Mouse (Mus musculus): ENCODE data around the gene Zbtb1. TPM values are rescaled to one million over a fixed set of nuclear protein-coding genes. Genes with fewer than 3 reads are reported as not detected.

The Zbtb1 gene
- 8.9 and 10.2 TPM in 2 replicates for polyA plus RNA-seq (2016; fragmentation: Nextera tagmentation; extraction: Ambion mirVana)

DNA sequence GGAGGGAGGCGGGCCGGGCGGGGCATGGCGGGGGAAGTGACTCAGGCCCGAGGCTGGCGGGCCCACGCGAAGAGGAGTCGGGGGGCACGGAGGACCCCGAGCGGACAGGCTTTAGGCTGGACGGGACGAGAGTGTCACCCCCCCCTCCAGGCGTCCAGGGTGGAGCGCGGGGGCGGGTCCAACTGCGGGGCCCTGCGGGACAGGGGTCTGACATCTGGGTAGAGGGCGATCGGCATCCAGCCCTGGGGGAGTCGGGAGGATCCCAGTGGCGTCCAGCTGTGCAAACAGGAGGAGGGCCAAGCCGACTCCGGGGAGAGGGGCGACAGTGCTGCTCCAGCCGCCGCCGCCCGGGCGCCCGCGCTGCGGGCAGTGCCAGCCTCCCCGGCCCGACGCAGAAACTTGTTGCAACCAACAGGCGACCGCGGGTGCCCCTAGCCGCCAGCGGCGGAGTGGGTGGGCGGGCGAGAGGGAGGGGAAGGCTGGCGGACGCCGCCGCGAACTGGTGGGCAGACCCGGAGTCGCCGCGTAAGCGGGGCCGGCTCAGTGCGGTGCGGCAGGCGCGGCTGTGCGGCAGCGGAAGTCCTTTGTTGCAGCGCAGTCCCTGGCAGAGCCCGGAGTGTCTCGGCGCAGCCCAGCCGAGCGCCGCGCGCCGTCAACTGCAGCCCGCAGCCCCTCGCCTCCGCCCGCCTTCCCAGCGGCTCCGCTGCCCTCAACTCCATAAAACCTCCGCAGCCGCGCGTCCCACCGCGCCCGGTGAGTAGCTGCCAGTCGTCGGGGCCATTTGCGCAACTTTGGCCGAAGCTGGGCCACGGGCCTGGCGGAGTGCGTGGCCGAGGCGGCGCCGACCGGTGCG, at the start of gene Zbtb1:
Zbtb1 (plus strand) TSS at position 289 of the 853 bp plus-strand sequence.
- peak within 1 kb of the TSS; percentile 98 for H3K4me3 ChIP-seq
- under 1% methylated on average over 90 of the region's 99 CpGs for WGBS
- no peaks in the 10 kb centered on the region for H3K27me3 ChIP-seq (ENCODE audit: insufficient read depth, poor library complexity, severe bottlenecking)
- H3K27ac ChIP-seq: peak within 1 kb of the TSS; percentile 100
- H3K4me1 ChIP-seq: peaks cover 65% of the 10 kb centered on the region
- DNase-seq (ENCODE audit: low spot score): peak; percentile 93
- H3K36me3 ChIP-seq: no peaks in the 10 kb centered on the region
- no peaks in the 10 kb centered on the region for H3K9me3 ChIP-seq

DNA sequence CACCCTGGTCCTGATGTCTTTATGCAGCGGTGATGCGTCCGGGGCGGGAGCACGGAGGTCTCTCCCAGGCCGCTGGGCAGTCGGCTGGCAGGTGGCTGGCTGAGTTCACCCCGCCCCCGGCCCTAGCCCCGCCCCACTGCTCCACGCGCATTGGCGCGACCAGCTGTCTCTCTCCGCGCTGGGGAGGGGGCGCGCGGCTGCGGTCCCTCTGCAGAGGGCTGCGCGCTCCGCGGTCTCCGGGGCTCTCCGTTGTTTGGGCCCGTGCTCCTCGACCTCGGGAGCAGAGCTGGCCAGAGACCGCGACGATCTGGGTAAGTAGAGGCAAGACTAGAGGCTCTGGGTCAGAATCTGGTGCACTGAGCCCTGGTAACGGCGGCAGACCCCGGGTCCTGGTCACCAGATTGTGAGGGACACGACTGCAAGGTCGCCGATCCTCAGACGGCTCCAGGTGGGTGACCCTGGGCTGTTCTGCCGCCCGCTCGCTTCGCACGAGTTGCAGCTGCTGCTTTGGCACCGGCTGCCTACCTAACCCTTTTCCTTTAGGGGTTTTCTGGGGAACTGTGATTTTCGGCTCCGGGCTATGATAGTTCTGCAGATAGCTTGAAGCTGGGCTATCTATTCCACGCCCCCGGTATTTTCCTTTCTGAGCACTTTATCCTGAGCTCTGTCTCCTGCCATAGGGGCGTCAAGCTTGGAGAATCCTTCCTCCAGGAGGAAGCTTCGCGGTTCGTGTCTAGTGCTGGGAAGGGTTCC, 45.2 kb upstream of the Zbtb1 start, which contains the start of gene Akap5:
Akap5 (plus strand) TSS at position 213 of the 753 bp plus-strand sequence.
- Histone ChIP-seq H3K4me3 (peak within 1 kb of the TSS; percentile 72), H3K27ac (peak within 1 kb of the TSS; percentile 87)
- under 1% methylated on average over 53 of the region's 53 CpGs for WGBS

DNA sequence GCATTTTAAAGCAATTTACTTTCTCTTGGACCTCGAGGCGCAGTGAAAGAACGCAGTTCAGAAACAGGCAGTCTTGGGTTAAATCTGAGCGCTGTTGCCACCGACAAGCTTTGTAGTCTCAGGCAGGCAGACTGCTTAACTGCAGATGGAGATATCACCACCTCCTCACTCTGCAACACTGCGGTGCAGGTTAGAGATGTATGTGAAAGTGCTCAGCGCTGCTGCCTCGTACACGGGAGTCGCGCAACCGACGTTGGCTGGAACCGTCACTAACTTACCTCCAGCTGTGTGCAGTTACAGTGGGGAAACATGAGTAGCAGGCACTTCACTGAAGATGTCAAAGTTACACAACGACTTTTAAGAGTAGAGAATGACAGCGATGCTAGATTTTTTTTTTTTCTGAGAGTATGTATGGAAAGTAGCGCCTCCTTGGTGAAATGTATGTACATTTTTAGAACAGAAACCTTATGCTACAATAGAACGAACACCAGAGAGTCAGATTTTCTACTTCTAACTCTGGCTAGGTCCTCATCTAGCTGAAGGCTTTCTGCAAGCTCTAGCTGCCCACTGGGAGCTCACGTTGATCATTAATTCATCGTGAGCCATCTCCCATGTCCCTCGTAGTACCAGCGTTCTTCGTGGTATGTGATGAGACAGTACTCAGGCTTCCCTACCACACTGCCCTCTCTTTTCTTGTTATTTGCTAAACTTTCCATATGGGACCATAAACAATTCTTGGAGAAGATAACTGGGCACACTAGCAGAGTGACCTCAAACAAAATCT, 43.4 kb upstream of the Zbtb1 start:
- DNase-seq (ENCODE audit: low spot score): no peak
- H3K27ac ChIP-seq: no peak overlapping the region
- H3K36me3 ChIP-seq: peaks cover 29% of the 10 kb centered on the region
- no peaks in the 10 kb centered on the region for H3K9me3 ChIP-seq
- 85% methylated on average over 23 of the region's 23 CpGs for whole genome bisulfite sequencing
- no peak overlapping the region for H3K4me3 ChIP-seq
- no peaks in the 10 kb centered on the region for H3K27me3 ChIP-seq (ENCODE audit: insufficient read depth, poor library complexity, severe bottlenecking)
- peaks cover 18% of the 10 kb centered on the region for H3K4me1 ChIP-seq

More for the DNA sequence above, 45.2 kb upstream of the Zbtb1 start, which contains the start of gene Akap5:
- Histone ChIP-seq H3K36me3 (peaks cover 36% of the 10 kb centered on the region), H3K9me3 (no peaks in the 10 kb centered on the region), H3K27me3 (ENCODE audit: insufficient read depth, poor library complexity, severe bottlenecking) (no peaks in the 10 kb centered on the region), H3K4me1 (peaks cover 34% of the 10 kb centered on the region)
- peak; percentile 92 for DNase-seq (ENCODE audit: low spot score)

DNA sequence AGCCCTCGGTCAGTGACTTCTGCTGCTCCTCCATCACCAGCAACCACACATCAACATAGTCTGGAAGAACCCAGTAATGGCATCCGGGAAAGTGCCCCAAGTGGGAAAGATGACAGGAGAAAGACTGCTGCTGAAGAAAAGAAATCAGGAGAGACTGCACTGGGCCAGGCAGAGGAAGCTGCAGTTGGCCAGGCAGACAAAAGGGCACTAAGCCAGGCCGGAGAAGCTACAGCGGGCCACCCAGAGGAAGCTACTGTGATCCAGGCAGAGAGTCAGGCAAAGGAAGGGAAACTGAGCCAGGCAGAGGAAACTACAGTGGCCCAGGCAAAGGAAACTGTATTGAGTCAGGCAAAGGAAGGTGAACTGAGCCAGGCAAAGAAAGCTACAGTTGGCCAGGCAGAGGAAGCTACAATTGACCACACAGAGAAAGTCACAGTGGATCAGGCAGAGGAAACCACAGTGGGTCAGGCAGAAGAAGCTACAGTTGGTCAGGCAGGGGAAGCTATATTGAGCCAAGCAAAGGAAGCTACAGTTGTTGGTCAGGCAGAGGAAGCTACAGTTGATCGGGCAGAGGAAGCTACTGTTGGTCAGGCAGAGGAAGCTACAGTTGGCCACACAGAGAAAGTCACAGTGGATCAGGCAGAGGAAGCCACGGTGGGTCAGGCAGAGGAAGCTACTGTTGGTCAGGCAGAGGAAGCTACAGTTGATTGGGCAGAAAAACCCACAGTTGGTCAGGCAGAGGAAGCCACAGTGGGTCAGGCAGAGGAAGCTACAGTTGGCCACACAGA, 41.3 kb upstream of the Zbtb1 start:
- Histone ChIP-seq H3K27me3 (ENCODE audit: insufficient read depth, poor library complexity, severe bottlenecking) (no peaks in the 10 kb centered on the region), H3K9me3 (no peaks in the 10 kb centered on the region), H3K36me3 (peaks cover 32% of the 10 kb centered on the region), H3K4me3 (no peak overlapping the region), H3K4me1 (peaks cover 15% of the 10 kb centered on the region), H3K27ac (no peak overlapping the region)
- DNase-seq (ENCODE audit: low spot score): no peak
- 86% methylated on average over 6 of the region's 6 CpGs for WGBS

DNA sequence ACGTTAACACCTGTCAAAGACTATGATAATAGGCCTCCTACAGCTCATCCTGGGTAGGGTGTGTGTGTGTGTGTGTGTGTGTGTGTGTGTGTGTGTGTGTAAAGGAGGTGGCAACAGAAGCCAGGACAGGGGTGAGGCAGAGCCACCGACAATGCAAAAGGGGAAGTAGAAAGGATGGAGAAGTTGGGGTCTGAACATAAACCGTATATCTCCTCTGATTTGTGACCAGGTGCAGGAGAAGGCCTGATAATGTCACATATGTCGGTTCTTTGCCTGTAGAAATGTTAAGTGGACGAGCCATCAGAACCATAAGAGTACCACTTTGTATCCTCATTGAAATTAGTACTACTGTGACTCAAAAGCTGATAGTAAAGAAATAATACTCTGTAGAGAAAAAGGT, 36.4 kb upstream of the Zbtb1 start:
- no peak for DNase-seq (ENCODE audit: low spot score)
- Histone ChIP-seq H3K36me3 (peaks cover 17% of the 10 kb centered on the region), H3K4me3 (no peak overlapping the region), H3K27me3 (ENCODE audit: insufficient read depth, poor library complexity, severe bottlenecking) (no peaks in the 10 kb centered on the region), H3K27ac (no peak overlapping the region), H3K4me1 (peaks cover 8% of the 10 kb centered on the region; the same call in 1 of the 2 replicates), H3K9me3 (no peaks in the 10 kb centered on the region)
- 89% methylated on average over 5 of the region's 5 CpGs for WGBS

DNA sequence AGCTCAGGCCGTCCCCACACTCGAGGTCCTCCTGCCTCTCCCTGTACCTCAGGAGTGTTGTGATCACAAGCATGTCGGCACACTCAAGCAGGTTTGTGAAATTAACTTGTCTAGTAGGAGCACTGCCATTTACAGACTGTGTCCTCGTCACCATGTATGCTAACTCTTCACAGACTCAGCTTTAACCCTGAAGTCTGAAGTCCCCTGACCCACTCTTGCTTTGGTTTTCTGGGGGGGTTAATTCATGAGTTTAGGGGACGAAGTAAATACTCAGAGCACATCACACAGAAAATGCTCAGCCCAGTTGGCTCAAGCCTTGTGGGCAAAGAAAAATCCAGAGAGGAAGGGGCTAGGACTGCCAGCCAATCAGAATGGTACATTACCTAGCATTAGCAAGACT, 34.4 kb upstream of the Zbtb1 start:
- H3K27ac ChIP-seq: no peak overlapping the region
- H3K4me1 ChIP-seq: peaks cover 8% of the 10 kb centered on the region; the same call in 1 of the 2 replicates
- H3K36me3 ChIP-seq: peaks cover 3% of the 10 kb centered on the region; the same call in 1 of the 2 replicates
- 83% methylated on average over 5 of the region's 5 CpGs for WGBS
- DNase-seq (ENCODE audit: low spot score): no peak
- no peaks in the 10 kb centered on the region for H3K9me3 ChIP-seq
- no peak overlapping the region for H3K4me3 ChIP-seq
- H3K27me3 ChIP-seq (ENCODE audit: insufficient read depth, poor library complexity, severe bottlenecking): no peaks in the 10 kb centered on the region

DNA sequence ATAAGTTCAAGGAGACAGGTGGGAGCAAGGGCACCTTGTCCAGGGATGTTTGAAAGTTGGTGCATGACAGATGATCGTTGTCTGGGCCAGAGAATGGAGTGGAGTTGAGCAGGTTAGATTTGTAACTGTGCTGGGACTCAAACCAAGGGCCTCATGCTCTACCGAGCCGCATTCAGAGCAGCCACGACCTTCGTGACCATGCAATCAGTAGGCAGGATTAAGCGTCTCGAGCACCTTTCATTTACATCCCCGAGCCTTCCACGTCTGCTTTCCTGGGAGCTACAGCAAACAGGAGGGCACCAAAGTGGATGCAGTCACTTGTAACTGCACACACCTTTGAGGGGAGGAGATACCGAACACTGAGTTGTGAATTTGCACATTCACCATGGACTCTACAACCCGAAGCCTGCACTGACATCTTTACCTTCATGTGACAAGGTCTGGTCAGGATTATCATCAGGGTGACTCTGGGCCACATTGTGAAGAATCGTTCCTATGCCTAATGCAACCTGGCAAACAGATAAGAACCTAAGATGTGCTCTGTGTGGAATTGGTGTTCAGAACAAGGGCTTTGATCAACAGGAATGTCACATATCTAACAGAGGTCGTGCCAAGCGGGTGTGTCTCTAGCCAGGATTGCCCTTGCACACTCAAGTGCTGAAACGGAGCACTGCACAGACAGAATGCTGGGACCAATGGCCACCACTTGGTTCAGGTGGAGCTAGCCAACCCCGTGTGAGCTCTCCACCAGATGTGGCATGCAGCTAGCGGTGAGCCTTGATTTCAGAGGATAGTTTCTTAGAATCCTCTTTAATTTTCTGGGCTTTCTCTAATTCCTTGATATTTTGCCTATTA, 33.7 kb upstream of the Zbtb1 start:
- Histone ChIP-seq H3K4me1 (peaks cover 8% of the 10 kb centered on the region; the same call in 1 of the 2 replicates), H3K9me3 (no peaks in the 10 kb centered on the region), H3K27me3 (ENCODE audit: insufficient read depth, poor library complexity, severe bottlenecking) (no peaks in the 10 kb centered on the region), H3K4me3 (no peak overlapping the region), H3K36me3 (peaks cover 3% of the 10 kb centered on the region; the same call in 1 of the 2 replicates), H3K27ac (no peak overlapping the region)
- WGBS: 71% methylated on average over 17 of the region's 17 CpGs
- DNase-seq (ENCODE audit: low spot score): no peak

DNA sequence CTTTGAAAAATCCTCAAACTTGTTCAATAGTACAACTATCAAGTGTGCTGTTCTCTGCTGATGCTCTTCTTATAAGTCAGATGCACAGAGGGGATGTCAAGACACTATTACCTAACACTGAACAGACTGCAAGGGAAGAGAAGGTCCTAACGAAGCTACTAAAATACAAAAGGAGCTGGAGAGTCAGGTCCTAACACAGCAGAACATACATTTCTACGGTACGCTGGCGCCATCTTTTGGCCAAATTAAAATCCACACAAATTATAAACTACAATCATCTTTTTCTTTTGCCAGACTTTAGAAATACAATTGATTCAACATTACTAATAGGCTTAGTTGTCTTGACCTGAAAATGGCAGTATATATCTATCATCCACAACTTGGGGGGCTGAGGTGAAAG, 29.0 kb upstream of the Zbtb1 start:
- 2% methylated on average over 4 of the region's 4 CpGs for WGBS
- no peak for DNase-seq (ENCODE audit: low spot score)
- Histone ChIP-seq H3K27ac (no peak overlapping the region), H3K9me3 (no peaks in the 10 kb centered on the region), H3K27me3 (ENCODE audit: insufficient read depth, poor library complexity, severe bottlenecking) (no peaks in the 10 kb centered on the region), H3K4me3 (no peak overlapping the region), H3K36me3 (0 out of 2 replicates have a peak, but pooled peaks cover 3% of the 10 kb centered on the region), H3K4me1 (peaks cover 6% of the 10 kb centered on the region; the same call in 1 of the 2 replicates)

DNA sequence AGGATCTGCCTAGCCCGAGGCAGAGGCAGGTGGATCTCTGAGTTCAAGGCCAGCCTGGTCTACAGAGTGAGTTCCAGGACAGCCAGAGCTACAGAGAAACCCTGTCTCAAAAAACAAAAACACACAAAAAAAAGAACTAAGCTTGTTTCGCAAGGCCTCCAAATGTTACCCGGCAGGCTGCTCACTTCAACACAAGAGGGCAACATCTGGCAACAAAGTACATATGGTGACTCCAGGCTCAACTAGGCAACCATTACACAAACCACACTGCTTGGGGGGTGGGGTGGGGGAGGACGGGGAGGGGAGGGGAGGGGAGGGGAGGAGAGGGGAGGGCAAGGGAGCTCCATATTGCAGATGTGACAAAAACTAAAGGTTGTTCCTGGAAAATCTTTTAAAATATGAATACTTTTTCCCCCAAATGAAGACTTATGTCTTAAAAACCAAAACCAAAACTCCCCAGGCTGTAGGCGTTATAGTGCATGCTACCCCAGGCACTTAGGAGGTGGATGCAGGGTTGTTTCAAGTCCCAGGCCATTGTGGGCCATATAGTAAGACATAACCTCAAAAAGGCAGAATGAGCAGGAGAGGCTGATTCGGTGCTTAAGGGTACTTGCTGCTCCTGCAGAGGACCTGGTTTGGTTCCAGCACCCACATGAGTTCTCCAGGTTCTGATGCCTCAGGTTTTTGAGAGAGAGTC, 24.2 kb upstream of the Zbtb1 start:
- WGBS: 84% methylated on average over 5 of the region's 6 CpGs
- Histone ChIP-seq H3K27me3 (ENCODE audit: insufficient read depth, poor library complexity, severe bottlenecking) (no peaks in the 10 kb centered on the region), H3K36me3 (peaks cover 29% of the 10 kb centered on the region), H3K9me3 (no peaks in the 10 kb centered on the region), H3K4me3 (no peak overlapping the region), H3K4me1 (peaks cover 8% of the 10 kb centered on the region), H3K27ac (no peak overlapping the region)
- DNase-seq (ENCODE audit: low spot score): no peak

DNA sequence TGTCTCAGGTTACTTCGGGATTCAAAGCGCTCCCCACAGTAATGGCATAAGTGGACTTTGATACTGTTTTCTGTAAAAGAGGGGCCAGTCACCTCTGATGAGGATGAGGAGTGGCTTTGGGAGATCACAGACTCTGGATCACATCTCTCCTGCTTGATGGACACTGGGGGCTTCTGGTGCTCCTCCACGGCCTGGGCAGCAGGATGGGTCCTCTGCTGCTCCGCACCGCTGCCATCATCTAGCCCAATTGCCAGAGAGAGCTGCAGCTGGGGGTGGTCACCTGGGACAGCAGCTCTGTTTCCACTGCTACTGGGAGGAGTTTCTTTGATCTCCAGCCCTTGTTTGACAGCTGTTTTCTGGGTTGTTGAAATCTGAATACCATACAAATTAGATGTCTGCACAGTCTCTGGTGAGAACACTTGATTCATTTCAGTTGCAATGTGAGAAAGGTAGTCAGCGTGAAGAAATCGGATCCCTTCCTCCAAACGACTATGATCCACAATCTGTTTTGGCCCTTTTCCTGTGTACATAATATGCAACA, 20.3 kb upstream of the Zbtb1 start:
- Histone ChIP-seq H3K4me3 (no peak overlapping the region), H3K4me1 (peaks cover 8% of the 10 kb centered on the region), H3K9me3 (no peaks in the 10 kb centered on the region), H3K27me3 (ENCODE audit: insufficient read depth, poor library complexity, severe bottlenecking) (no peaks in the 10 kb centered on the region), H3K27ac (no peak overlapping the region), H3K36me3 (peaks cover 45% of the 10 kb centered on the region)
- DNase-seq (ENCODE audit: low spot score): no peak
- 79% methylated on average over 8 of the region's 8 CpGs for WGBS
